Mouse (Mus musculus): ENCODE measurements around the gene Ppp1r8.

Gene Ppp1r8

GRCm38 (mm10) chr4:132778562-132779201, 64.3 kb downstream of the Ppp1r8 start:
- no peak for DNase-seq (ENCODE audit: low spot score in 2 of 2)
